Mouse (Mus musculus) liver, embryonic 14.5 days (tissue): ENCODE data around the gene Dtd1. TPM values are rescaled to one million over a fixed set of nuclear protein-coding genes. Genes with fewer than 3 reads are reported as not detected.

Source experiments
- ATAC-seq: fragments of 200-750 bp; cut with Nextera tagmentation; 2 replicates; pipeline ENCODE4 v1.8.0; 2017; ENCODE audit warnings: moderate number of reproducible peaks, mild to moderate bottlenecking, moderate library complexity; ENCODE audit not compliant: insufficient read depth
- DNase-seq, 3 experiments: peaks; one replicate each; pipeline ENCODE4 v3.0.0-alpha.2; 2012 to 2013; ENCODE audit warnings: low read depth in 3 of 3, low spot score in 3 of 3
- H3K27ac ChIP-seq: fragments of 300-500 bp; sonication (generic); 2 replicates; pipeline ENCODE4 v1.5.1; 2014; ENCODE audit warnings: moderate library complexity, mild to moderate bottlenecking, control low read depth, inconsistent platforms
- H3K27me3 ChIP-seq: fragments of 300-500 bp; sonication (generic); 2 replicates; pipeline ENCODE4 v1.6.1; 2014; ENCODE audit warnings: mild to moderate bottlenecking, low read length, moderate library complexity; ENCODE audit not compliant: control insufficient read depth, insufficient read depth
- H3K36me3 ChIP-seq: fragments of 300-500 bp; sonication (generic); replicated peaks from 2 replicates; pipeline ENCODE4 v1.6.1; 2014; ENCODE audit warnings: low read depth; ENCODE audit not compliant: control insufficient read depth, insufficient read depth
- H3K4me1 ChIP-seq, 2 experiments: fragments of 200-500 bp in 1 of 2; fragments of 300-500 bp in 1 of 2; sonication (generic) in 1 of 2; replicated peaks; 2 replicates each; pipeline ENCODE4 v1.6.1; 2012 to 2014; ENCODE audit warnings: antibody characterized with exemption in 1 of 2, inconsistent platforms in 1 of 2, low read length in 1 of 2; ENCODE audit not compliant: control insufficient read depth in 2 of 2, insufficient read depth in 2 of 2
- H3K4me2 ChIP-seq: fragments of 300-500 bp; sonication (generic); 2 replicates; pipeline ENCODE4 v1.6.1; 2014; ENCODE audit warnings: low read depth, mild to moderate bottlenecking, control low read depth, moderate library complexity
- H3K4me3 ChIP-seq, 2 experiments: fragments of 200-500 bp in 1 of 2; fragments of 300-500 bp in 1 of 2; sonication (generic) in 1 of 2; 2 replicates each; pipeline ENCODE4 v1.5.1; 2012 to 2014; ENCODE audit warnings: low read depth in 2 of 2, low read length in 2 of 2, mild to moderate bottlenecking in 2 of 2, control low read depth in 1 of 2, inconsistent platforms in 1 of 2, moderate library complexity in 1 of 2; ENCODE audit not compliant: insufficient read depth in 1 of 2
- H3K9ac ChIP-seq: fragments of 300-500 bp; sonication (generic); replicated peaks from 2 replicates; pipeline ENCODE4 v1.6.1; 2014; ENCODE audit warnings: mild to moderate bottlenecking, control low read depth, moderate library complexity
- H3K9me3 ChIP-seq: fragments of 300-500 bp; sonication (generic); 2 replicates; pipeline ENCODE4 v1.6.1; 2016; ENCODE audit warnings: low read length, mixed read lengths; ENCODE audit not compliant: control insufficient read depth
- CTCF ChIP-seq: IDR thresholded peaks from 2 replicates; pipeline ENCODE4 v1.5.1; 2016; ENCODE audit warnings: antibody characterized with exemption, low read depth, control low read depth
- EP300 ChIP-seq: IDR thresholded peaks from 2 replicates; pipeline ENCODE4 v1.6.1; 2016; ENCODE audit warnings: antibody characterized with exemption, low read depth
- WGBS: fragments of 180-500 bp; shearing (Covaris S2); extraction: QIAGEN DNeasy Blood & Tissue Kit; methylation state at CpG from one replicate; pipeline ENCODE4 v1.1.7; 2014; ENCODE audit not compliant: insufficient replicate concordance; 5-methylcytosine and 5-hydroxymethylcytosine counted together
- microRNA-seq: library from miRNA; unstranded; fragments of <30 nt; microRNA quantifications from one replicate; pipeline ENCODE4, GENCODE M21; 2016
- polyA plus RNA-seq, 2 experiments: library from polyadenylated mRNA; depleted of rRNA in 1 of 2; stranded (reverse) in 1 of 2; unstranded in 1 of 2; fragments of >200 nt; fragmentation: Nextera tagmentation in 1 of 2; extraction: Ambion mirVana in 1 of 2; gene quantifications; 2 replicates each; pipeline versions ENCODE4 v1.2.1 to v1.2.3; 2012 to 2014

The Dtd1 gene
- polyA plus RNA-seq, 2 experiments, result 10.6 to 21.0 TPM

DNA sequence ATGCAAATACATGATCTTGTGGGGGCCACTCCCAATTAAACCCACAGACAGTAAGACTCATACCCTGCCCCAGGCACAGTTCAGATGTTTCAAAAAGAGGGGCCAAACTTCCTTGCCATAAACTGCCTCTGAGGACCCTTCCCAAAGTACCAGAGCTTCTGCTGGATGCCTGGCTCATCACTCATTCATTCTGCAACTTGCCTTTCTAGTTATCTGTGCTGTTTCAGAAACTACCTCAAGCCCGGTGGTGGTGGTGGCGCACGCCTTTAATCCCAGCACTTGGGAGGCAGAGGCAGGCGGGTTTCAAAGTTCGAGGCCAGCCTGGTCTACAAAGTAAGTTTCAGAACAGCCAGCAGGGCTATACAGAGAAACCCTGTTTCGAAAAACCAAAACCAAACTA, 184.1 kb downstream of the Dtd1 start:
- no peak for ATAC-seq
- WGBS, result 68% methylated on average over 6 of the region's 6 CpGs
- Histone ChIP-seq H3K27ac (no peak overlapping the region), H3K36me3 (no peaks in the 10 kb centered on the region), H3K9ac (no peak overlapping the region), H3K9me3 (no peaks in the 10 kb centered on the region), H3K27me3 (no peaks in the 10 kb centered on the region), H3K4me3 (no peak overlapping the region), H3K4me1 (no peaks in the 10 kb centered on the region), H3K4me2 (no peak overlapping the region)
- no peak for DNase-seq
- TF ChIP-seq EP300 (no peak), CTCF (no peak)

- H3K27ac ChIP-seq, result no peak overlapping the region
- no peak overlapping the region for H3K9ac ChIP-seq
- no peaks in the 10 kb centered on the region for H3K4me1 ChIP-seq
- no peak overlapping the region for H3K4me2 ChIP-seq
- ATAC-seq, result no peak
- WGBS, result 63% methylated on average over 14 of the region's 14 CpGs
- no peak for DNase-seq
- no peaks in the 10 kb centered on the region for H3K27me3 ChIP-seq
- no peaks in the 10 kb centered on the region for H3K36me3 ChIP-seq
- no peaks in the 10 kb centered on the region for H3K9me3 ChIP-seq
- TF ChIP-seq EP300 (no peak), CTCF (no peak)
- H3K4me3 ChIP-seq, result no peak overlapping the region
Measured at GRCm38 (mm10) chr2:144791671-144792294, 192.1 kb downstream of the Dtd1 start.

DNA sequence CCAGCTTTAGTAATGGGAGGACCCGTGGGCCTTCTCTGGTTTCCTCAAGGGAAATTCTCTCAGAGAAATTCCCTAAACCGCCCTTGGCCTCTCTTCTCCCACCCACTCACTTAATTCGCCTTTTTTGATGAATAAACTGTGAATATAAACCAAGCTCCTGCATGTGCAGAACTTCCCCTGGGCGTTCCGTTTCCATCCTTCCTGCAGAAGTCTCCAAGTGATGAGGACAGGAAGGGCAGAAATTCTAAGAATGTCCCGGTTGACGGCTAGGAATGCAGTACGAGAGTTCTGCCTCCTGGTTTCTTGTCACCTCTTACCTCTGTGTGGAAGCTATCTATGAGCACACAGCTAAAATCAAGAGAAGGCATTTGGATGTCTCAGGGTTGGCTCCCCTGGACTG, 197.8 kb downstream of the Dtd1 start:
- Histone ChIP-seq H3K9ac (no peak overlapping the region), H3K27me3 (no peaks in the 10 kb centered on the region), H3K4me3 (no peak overlapping the region), H3K4me2 (no peak overlapping the region), H3K4me1 (no peaks in the 10 kb centered on the region), H3K9me3 (no peaks in the 10 kb centered on the region), H3K36me3 (no peaks in the 10 kb centered on the region), H3K27ac (no peak overlapping the region)
- ATAC-seq (no peak), DNase-seq (no peak)
- TF ChIP-seq EP300 (no peak), CTCF (no peak)
- WGBS, result 49% methylated on average over 8 of the region's 8 CpGs

DNA sequence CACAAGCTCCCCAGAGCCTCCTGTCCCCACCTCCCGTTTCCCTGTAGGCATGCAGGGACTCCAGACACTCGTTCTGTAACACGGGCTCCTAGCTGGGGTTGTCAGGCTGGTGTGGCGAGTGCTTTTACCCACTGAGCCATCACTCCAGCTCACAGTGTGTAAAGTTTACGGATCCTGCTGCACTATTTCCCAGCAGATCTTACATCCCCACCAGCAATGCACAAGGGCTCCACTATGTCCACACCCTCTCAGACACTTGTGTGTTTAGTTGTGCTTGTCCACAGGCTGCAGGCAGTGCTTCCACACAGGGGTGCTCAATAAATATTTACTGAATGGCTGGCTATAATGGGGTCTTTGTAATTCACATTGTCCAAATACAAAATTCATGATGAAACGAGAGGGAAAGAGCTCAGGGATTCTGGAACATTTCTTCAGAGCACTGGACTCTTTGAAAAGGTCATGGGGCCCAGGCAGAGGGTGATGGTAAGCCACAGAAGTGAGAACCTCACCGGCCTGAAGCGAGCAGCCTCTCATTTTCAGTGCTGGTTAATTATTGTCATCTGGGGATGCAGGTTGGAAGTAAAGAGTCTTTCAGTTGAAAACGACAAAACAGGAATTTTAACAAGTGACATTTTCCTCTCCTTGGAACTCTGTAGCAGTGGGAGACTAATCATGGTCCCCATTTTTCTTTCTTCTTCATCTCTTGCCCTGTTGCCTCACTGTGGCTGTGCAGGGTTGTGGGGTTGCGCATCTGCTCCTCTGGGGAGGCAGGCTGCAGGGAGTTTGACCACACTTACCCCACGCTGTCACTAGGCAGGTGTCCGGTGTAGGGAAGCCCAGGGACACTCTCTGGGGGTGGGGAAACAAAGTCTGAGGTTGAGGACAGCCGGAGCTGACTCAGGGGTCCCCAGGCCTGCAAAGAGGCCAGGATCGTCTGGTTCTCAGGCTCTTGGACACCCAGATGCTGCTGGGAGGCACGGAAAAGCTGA, 208.4 kb downstream of the Dtd1 start:
- no peaks in the 10 kb centered on the region for H3K27me3 ChIP-seq
- TF ChIP-seq EP300 (no peak), CTCF (no peak)
- H3K4me1 ChIP-seq, result no peaks in the 10 kb centered on the region
- H3K4me2 ChIP-seq, result no peak overlapping the region
- no peak for ATAC-seq
- H3K27ac ChIP-seq, result no peak overlapping the region
- H3K36me3 ChIP-seq, result no peaks in the 10 kb centered on the region
- no peak for DNase-seq
- H3K9me3 ChIP-seq, result no peaks in the 10 kb centered on the region
- H3K9ac ChIP-seq, result no peak overlapping the region
- no peak overlapping the region for H3K4me3 ChIP-seq
- WGBS, result 47% methylated on average over 15 of the region's 15 CpGs

Small RNA genes within 50 kb of the gene (microRNA-seq; reads per million reads assigned to microRNA genes)
- gene Gm24823, result not detected

Other genes starting within 250 kb of the Dtd1 start
- gene Kat14, start 230.9 kb upstream of the Dtd1 start, polyA plus RNA-seq (2012; rRNA removed), result 11.3 and 13.7 TPM in 2 replicates
- 11.8 and 13.5 TPM in 2 replicates for gene Kat14, start 230.9 kb upstream of the Dtd1 start, polyA plus RNA-seq (2014; fragmentation: Nextera tagmentation; extraction: Ambion mirVana)
- gene Pet117, start 230.9 kb upstream of the Dtd1 start, polyA plus RNA-seq (2012; rRNA removed), result not detected in 2 replicates
- gene Pet117, start 230.9 kb upstream of the Dtd1 start, polyA plus RNA-seq (2014; fragmentation: Nextera tagmentation; extraction: Ambion mirVana), result 0.77 and 0.80 TPM in 2 replicates
- 0.01 and 0.02 TPM in 2 replicates for gene Dzank1, start 72.5 kb upstream of the Dtd1 start, polyA plus RNA-seq (2012; rRNA removed)
- gene Dzank1, start 72.5 kb upstream of the Dtd1 start, polyA plus RNA-seq (2014; fragmentation: Nextera tagmentation; extraction: Ambion mirVana), result 0.17 TPM in 1 of 2 replicates, not detected in the other
- 3.5 and 5.8 TPM in 2 replicates for gene Polr3f, start 72.2 kb upstream of the Dtd1 start, polyA plus RNA-seq (2012; rRNA removed)
- 7.5 and 7.7 TPM in 2 replicates for gene Polr3f, start 72.2 kb upstream of the Dtd1 start, polyA plus RNA-seq (2014; fragmentation: Nextera tagmentation; extraction: Ambion mirVana)
- gene Rbbp9, start 49.0 kb upstream of the Dtd1 start, polyA plus RNA-seq (2012; rRNA removed), result 2.8 and 4.6 TPM in 2 replicates
- gene Rbbp9, start 49.0 kb upstream of the Dtd1 start, polyA plus RNA-seq (2014; fragmentation: Nextera tagmentation; extraction: Ambion mirVana), result 8.3 and 8.5 TPM in 2 replicates
- 23.3 and 27.9 TPM in 2 replicates for gene Sec23b, start 43.7 kb upstream of the Dtd1 start, polyA plus RNA-seq (2012; rRNA removed)
- 46.5 and 51.7 TPM in 2 replicates for gene Sec23b, start 43.7 kb upstream of the Dtd1 start, polyA plus RNA-seq (2014; fragmentation: Nextera tagmentation; extraction: Ambion mirVana)
- gene Smim26, start 5.8 kb upstream of the Dtd1 start, polyA plus RNA-seq (2012; rRNA removed), result 10.6 and 15.6 TPM in 2 replicates
- gene Smim26, start 5.8 kb upstream of the Dtd1 start, polyA plus RNA-seq (2014; fragmentation: Nextera tagmentation; extraction: Ambion mirVana), result 21.0 and 22.1 TPM in 2 replicates
- gene Scp2d1, start 223.8 kb downstream of the Dtd1 start, polyA plus RNA-seq (2012; rRNA removed), result not detected in 2 replicates
- not detected in 2 replicates for gene Scp2d1, start 223.8 kb downstream of the Dtd1 start, polyA plus RNA-seq (2014; fragmentation: Nextera tagmentation; extraction: Ambion mirVana)